Mouse (Mus musculus): Measurements from ENCODE around the gene Wdr25. TPM values are rescaled to one million over a fixed set of nuclear protein-coding genes. Genes with fewer than 3 reads are reported as not detected.

The Wdr25 gene
- total and polyA plus RNA-seq, 3 experiments = 8.3 to 12.4 (median 10.8) TPM

DNA sequence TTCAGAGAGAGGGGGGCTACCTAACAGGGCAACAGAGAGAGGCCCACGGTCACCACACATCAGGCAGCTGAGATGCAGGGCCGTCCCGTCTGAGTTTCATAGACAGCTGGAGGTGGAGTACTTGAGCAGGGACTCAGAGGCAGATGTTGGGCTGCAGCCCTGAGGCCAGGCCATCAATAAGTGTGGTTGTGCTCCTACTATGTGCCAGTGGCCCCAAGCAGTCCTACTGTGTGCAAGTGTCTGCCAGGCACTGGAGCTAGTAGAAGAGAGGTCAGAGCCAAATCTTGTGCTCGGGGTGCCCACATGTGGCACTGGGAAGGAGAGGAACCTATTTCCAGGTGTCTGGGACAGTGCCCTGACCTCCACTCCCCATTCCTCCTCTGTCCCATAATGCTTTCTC, 156.5 kb downstream of the Wdr25 start:
- DNase-seq (ENCODE audit: extremely low read depth) = no peak
- Histone ChIP-seq H3K27ac (ENCODE audit: insufficient read depth, low read depth) (no peak overlapping the region), H3K36me3 (replicated peaks in 1 of 2; ENCODE audit: control insufficient read depth in 1 of 2, insufficient read depth in 1 of 2, low read length in 1 of 2) (no peaks in the 10 kb centered on the region), H3K9ac (ENCODE audit: insufficient read depth, low read depth) (no peak overlapping the region), H3K79me2 (replicated peaks; ENCODE audit: control insufficient read depth, extremely low read depth, insufficient read depth, poor library complexity, severe bottlenecking) (no peaks in the 10 kb centered on the region), H3K4me3 (replicated peaks in 1 of 3; ENCODE audit: low read depth in 2 of 3, low read length in 2 of 3, poor library complexity in 1 of 3) (no peak overlapping the region), H3K4me2 (ENCODE audit: insufficient read depth, low read depth, poor library complexity, severe bottlenecking) (no peak overlapping the region), H3K9me3 (replicated peaks; ENCODE audit: low read length) (peaks cover 20% of the 10 kb centered on the region), H3K27me3 (replicated peaks) (no peaks in the 10 kb centered on the region), H3K4me1 (ENCODE audit: control insufficient read depth in 1 of 2, insufficient read depth in 2 of 2) (peaks cover 0 to 1% of the 10 kb centered on the region in 2 experiments; a peak in 2 of 4 replicates)
- TF ChIP-seq MAZ (IDR thresholded peaks at IDR 0.05; ENCODE audit: low read depth, low read length) = no peak
- peak; percentile 60; the same call in 1 of the 2 replicates for TF ChIP-seq ZKSCAN1 (IDR thresholded peaks at IDR 0.05; ENCODE audit: borderline replicate concordance, low read depth, low read length)
- in situ Hi-C loops (cut with MboI; ENCODE audit: low pct_ligation_motif_present, low pct_unique_long_range_greater_than_20kb, low sequenced_read_pairs) = loop anchor here (25.0 kb wide), 2 partner anchors 262 to 337 kb away; no protein-coding TSS in a partner anchor
- dilution Hi-C loops (cut with MboI; ENCODE audit: extremely low pct_ligation_motif_present, extremely low pct_unique_long_range_greater_than_20kb, low sequenced_read_pairs) = no loop called here

DNA sequence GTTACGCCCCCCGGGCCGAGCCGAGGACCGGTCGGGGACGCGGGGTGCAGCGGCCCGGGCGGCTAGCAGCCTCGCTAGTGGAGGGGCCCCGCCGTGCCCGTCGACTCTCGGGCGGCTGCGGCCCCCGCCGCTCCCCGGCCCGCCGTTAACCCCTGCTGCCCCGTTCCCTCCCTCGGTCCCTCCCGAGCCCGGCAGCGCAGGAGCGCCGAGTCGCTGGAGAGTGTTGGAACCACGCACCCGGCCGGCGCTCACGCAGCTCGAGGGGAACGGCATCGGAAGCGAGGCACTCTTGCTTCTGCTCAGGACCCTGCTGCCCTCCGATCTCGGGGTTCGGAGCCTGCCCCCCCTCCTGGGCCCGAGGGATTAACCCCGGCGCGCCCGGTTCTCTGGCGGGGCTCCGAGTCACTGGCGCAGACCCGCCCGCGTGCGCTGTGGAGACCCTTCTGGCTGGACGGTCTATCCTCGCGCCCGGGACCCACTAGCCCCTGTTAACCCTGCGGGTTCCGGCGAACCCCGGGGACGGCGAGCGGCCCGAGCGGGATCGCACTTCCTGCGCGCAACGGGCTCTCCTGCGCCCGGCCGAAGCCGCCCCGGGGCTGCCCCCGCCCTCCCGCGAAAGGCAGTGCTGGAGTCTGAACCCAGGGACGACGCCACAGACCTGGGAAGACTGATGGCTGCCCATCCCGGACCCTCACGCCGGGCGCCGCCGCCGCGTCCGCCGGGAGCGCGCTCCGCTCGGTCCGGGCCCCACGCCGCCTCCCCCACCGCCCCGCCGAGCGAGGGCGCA, 159.8 kb downstream of the Wdr25 start:
- Histone ChIP-seq H3K4me2 (ENCODE audit: insufficient read depth, low read depth, poor library complexity, severe bottlenecking) (no peak overlapping the region), H3K27ac (ENCODE audit: insufficient read depth, low read depth) (no peak overlapping the region), H3K4me1 (ENCODE audit: control insufficient read depth in 1 of 2, insufficient read depth in 2 of 2) (no peaks in the 10 kb centered on the region), H3K27me3 (replicated peaks) (no peaks in the 10 kb centered on the region), H3K4me3 (replicated peaks in 1 of 3; ENCODE audit: low read depth in 2 of 3, low read length in 2 of 3, poor library complexity in 1 of 3) (no peak overlapping the region), H3K9ac (ENCODE audit: insufficient read depth, low read depth) (no peak overlapping the region), H3K36me3 (replicated peaks in 1 of 2; ENCODE audit: control insufficient read depth in 1 of 2, insufficient read depth in 1 of 2, low read length in 1 of 2) (no peaks in the 10 kb centered on the region), H3K9me3 (replicated peaks; ENCODE audit: low read length) (peaks cover 20% of the 10 kb centered on the region), H3K79me2 (replicated peaks; ENCODE audit: control insufficient read depth, extremely low read depth, insufficient read depth, poor library complexity, severe bottlenecking) (no peaks in the 10 kb centered on the region)
- dilution Hi-C loops (cut with MboI; ENCODE audit: extremely low pct_ligation_motif_present, extremely low pct_unique_long_range_greater_than_20kb, low sequenced_read_pairs) (no loop called here), in situ Hi-C loops (cut with MboI; ENCODE audit: low pct_ligation_motif_present, low pct_unique_long_range_greater_than_20kb, low sequenced_read_pairs) (loop anchor here (25.0 kb wide), 1 partner anchor 334 kb away; no protein-coding TSS in a partner anchor)
- no peak for DNase-seq (ENCODE audit: extremely low read depth)
- TF ChIP-seq MAX (IDR thresholded peaks at IDR 0.05; ENCODE audit: low read length) (no peak), USF1 (IDR thresholded peaks at IDR 0.05; ENCODE audit: low read depth, low read length) (no peak), ZMIZ1 (IDR thresholded peaks at IDR 0.05; ENCODE audit: low read depth, low read length) (no peak), POLR2AphosphoS2 (IDR thresholded peaks at IDR 0.05; ENCODE audit: low read depth, low read length) (no peak), MYC (IDR thresholded peaks at IDR 0.05; ENCODE audit: low read depth, low read length) (no peak), KAT2A (IDR thresholded peaks at IDR 0.05; ENCODE audit: insufficient replicate concordance, low read length) (no peak), IRF4 (IDR thresholded peaks at IDR 0.05; ENCODE audit: low read depth, low read length) (no peak), TBP (conservative IDR thresholded peaks at IDR 0.05; ENCODE audit: low read depth, low read length) (no peak), SIN3A (IDR thresholded peaks at IDR 0.05; ENCODE audit: low read length) (no peak), RAD21 (IDR thresholded peaks at IDR 0.05; ENCODE audit: low read depth, low read length) (no peak), CHD2 (IDR thresholded peaks at IDR 0.05; ENCODE audit: low read length) (no peak), ZKSCAN1 (IDR thresholded peaks at IDR 0.05; ENCODE audit: borderline replicate concordance, low read depth, low read length) (no peak), EP300 (IDR thresholded peaks at IDR 0.05; ENCODE audit: low read length) (no peak), ZNF384 (IDR thresholded peaks at IDR 0.05; ENCODE audit: low read depth, low read length) (no peak), MEF2A (IDR thresholded peaks at IDR 0.05; ENCODE audit: borderline replicate concordance, low read depth, low read length) (no peak), PAX5 (IDR thresholded peaks at IDR 0.05; ENCODE audit: low read length) (no peak), CHD1 (IDR thresholded peaks at IDR 0.05; ENCODE audit: low read depth, low read length) (no peak), ELF1 (IDR thresholded peaks at IDR 0.05; ENCODE audit: low read depth, low read length) (no peak), GABPA (IDR thresholded peaks at IDR 0.05; ENCODE audit: insufficient replicate concordance, low read depth, low read length) (no peak), UBTF (IDR thresholded peaks at IDR 0.05; ENCODE audit: low read depth, low read length) (no peak)
